Mouse (Mus musculus): ENCODE results near the gene Tst. TPM values are rescaled to one million over a fixed set of nuclear protein-coding genes. Genes with fewer than 3 reads are reported as not detected.

Tst gene
- polyA plus RNA-seq, 1 experiment = 16.8 TPM

DNA sequence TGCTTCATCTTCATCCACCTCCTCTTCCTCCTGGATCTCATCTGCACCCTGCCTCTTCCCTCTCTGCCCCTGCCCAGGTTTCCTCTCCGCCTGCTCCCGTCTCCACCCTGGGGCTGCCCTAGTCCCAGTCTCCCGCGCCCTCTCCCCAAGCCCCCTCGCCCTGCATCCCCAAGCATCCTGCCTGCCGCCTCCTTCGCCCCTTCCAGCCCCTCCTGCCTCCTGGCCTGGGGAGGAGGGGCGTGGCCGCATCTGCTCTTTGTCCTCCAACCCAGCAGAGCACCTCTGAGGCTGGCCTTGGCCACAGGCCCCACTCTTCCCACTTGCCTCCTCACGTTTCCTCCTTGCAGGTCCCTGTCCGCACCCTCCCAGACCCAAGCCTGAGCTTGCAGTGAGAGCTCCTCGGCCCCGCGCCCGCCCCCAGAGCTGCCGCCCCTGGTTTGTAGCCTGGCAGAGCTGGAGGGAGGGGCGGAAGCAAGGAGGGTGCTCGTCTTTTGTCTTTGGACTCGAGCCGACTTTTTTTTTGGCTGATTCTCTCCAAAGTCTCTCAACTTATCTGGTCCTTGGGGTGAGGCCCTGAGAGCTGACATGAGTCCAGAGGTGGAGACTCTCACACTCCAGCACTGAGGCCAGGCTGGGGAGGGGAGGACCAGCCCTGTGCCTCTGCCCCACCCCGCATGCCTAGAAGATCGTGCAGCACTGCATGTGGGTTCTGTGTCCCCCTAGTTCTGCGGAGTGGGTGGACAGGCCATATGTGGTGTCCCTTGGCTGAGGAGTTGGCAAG lies 31.7 kb upstream of the Tst start:
- Histone ChIP-seq H3K27ac (ENCODE audit: insufficient read depth, low read length) (peak overlapping the region; percentile 44; the same call in 1 of the 2 replicates), H3K27me3 (ENCODE audit: control insufficient read depth, insufficient read depth, low read length) (no peaks in the 10 kb centered on the region), H3K4me1 (ENCODE audit: control insufficient read depth, insufficient read depth, insufficient read length) (no peaks in the 10 kb centered on the region; the same call in 1 of the 2 replicates), H3K4me3 (ENCODE audit: extremely low read depth, insufficient read depth, insufficient read length) (no peak overlapping the region), H3K36me3 (ENCODE audit: control insufficient read depth, insufficient read depth, low read length) (no peaks in the 10 kb centered on the region)
- no peak for DNase-seq (ENCODE audit: low read depth in 1 of 2, low spot score in 2 of 2)
- WGBS = 74% methylated on average over 23 of the region's 23 CpGs
- TF ChIP-seq POLR2A (IDR thresholded peaks at IDR 0.05; ENCODE audit: low read depth, low read length) (no peak), CTCF (IDR thresholded peaks at IDR 0.05; ENCODE audit: extremely low read depth, insufficient read depth, insufficient read length, insufficient replicate concordance) (no peak)

DNA sequence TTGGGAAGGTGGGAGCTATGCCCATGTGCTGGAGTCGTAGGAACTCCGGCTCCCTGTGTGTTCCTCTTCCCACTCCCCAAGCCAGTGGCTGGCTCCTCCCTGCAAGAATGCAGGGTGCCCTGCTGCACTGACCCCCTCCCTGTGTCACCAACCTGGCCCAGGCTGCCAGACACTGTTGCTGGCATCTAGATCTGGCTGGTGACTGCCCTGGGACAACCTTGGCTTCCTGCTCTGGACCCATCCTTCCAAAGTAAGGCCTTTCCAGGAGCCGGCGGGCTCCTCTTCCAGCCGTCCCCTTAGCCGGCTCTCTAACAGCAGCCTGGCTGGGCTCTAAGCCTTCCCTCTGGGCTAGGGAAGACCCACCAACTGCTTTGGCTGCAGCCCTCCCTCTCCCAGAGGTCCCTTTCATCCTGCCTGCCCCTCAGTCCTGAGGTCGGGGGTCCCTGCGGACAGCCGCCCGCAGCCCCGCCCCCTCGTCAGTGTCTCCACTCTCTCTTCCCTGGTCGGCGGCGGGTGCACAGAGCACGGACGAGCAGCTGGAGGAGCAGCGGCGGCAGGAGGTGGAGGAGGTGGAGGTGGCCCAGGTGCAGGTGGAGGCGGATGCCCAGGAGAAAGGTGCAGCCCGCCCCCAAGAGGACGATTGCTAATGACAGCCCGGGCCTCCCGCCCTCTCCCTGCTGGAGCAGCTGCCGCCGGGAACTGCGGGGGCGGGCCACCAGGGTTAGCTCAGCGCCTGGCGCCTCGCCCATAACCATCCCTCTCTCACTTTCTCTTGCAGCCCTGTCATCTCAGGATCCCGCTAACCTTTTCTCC lies 30.9 kb upstream of the Tst start:
- TF ChIP-seq CTCF (IDR thresholded peaks at IDR 0.05; ENCODE audit: extremely low read depth, insufficient read depth, insufficient read length, insufficient replicate concordance) = no peak
- no peak for TF ChIP-seq POLR2A (IDR thresholded peaks at IDR 0.05; ENCODE audit: low read depth, low read length)
- Histone ChIP-seq H3K27me3 (ENCODE audit: control insufficient read depth, insufficient read depth, low read length) (no peaks in the 10 kb centered on the region), H3K27ac (ENCODE audit: insufficient read depth, low read length) (0 out of 2 replicates have a peak overlapping the region, but pooled peaks have one; percentile 16), H3K4me3 (ENCODE audit: extremely low read depth, insufficient read depth, insufficient read length) (no peak overlapping the region), H3K4me1 (ENCODE audit: control insufficient read depth, insufficient read depth, insufficient read length) (no peaks in the 10 kb centered on the region; the same call in 1 of the 2 replicates), H3K36me3 (ENCODE audit: control insufficient read depth, insufficient read depth, low read length) (no peaks in the 10 kb centered on the region)
- 54% methylated on average over 27 of the region's 32 CpGs for WGBS
- DNase-seq (ENCODE audit: low read depth in 1 of 2, low spot score in 2 of 2) = peak in 1 of 2 experiments; percentile 24

DNA sequence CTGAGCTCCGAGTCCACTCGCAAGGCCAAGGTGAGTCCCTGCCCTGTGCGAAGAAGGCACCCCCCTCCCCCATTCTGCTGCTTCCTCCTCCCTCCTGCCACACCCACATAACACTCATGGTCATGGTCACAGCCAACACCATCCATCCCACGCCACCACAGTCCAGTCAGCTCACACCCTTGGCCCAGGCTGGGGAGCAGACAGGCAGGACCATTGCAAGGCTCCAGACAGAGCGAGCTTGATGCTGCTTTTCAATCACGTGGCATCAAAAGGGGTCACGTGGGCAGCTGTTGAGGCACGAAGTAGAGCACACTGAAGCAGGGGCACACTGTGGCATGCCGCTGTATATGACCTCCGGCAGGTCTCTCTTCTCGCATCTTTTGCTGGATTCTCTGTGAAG lies 30.0 kb upstream of the Tst start:
- Histone ChIP-seq H3K4me3 (ENCODE audit: extremely low read depth, insufficient read depth, insufficient read length) (no peak overlapping the region), H3K36me3 (ENCODE audit: control insufficient read depth, insufficient read depth, low read length) (no peaks in the 10 kb centered on the region), H3K27ac (ENCODE audit: insufficient read depth, low read length) (no peak overlapping the region), H3K4me1 (ENCODE audit: control insufficient read depth, insufficient read depth, insufficient read length) (no peaks in the 10 kb centered on the region; the same call in 1 of the 2 replicates), H3K27me3 (ENCODE audit: control insufficient read depth, insufficient read depth, low read length) (no peaks in the 10 kb centered on the region)
- no peak for DNase-seq (ENCODE audit: low read depth in 1 of 2, low spot score in 2 of 2)
- WGBS = 87% methylated on average over 11 of the region's 11 CpGs
- TF ChIP-seq POLR2A (IDR thresholded peaks at IDR 0.05; ENCODE audit: low read depth, low read length) (no peak), CTCF (IDR thresholded peaks at IDR 0.05; ENCODE audit: extremely low read depth, insufficient read depth, insufficient read length, insufficient replicate concordance) (no peak)

DNA sequence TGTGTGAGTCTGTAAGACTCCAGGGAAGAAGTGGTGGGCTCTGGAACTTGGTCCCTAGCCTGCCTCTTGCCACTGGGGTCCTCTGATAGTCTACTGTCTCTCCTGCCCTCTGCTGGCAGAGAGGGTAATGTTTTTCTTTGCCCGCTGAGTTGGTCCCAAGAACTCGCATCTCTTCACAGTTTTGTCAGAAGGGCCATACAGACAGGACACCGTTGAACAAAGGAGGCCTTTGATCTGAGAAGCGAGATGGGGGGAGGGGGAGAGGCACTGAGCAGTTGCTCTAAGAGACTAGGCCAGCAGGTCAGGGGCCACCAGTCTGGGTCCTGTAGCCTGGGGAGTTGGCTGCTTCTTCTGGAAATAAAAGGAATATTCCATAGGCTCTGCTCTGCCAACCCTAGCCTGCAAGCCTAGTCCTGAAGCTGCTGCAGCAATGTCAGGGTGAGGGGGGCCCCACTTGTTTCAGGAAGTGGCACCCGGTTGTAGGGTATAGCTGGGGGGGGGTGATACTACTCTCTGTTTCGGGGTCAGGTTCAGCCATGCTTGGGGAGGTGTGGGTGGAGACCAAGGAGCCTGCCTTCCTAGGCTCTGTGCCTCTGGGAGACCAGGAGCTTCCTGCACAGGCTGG lies 29.3 kb upstream of the Tst start:
- no peak for DNase-seq (ENCODE audit: low read depth in 1 of 2, low spot score in 2 of 2)

DNA sequence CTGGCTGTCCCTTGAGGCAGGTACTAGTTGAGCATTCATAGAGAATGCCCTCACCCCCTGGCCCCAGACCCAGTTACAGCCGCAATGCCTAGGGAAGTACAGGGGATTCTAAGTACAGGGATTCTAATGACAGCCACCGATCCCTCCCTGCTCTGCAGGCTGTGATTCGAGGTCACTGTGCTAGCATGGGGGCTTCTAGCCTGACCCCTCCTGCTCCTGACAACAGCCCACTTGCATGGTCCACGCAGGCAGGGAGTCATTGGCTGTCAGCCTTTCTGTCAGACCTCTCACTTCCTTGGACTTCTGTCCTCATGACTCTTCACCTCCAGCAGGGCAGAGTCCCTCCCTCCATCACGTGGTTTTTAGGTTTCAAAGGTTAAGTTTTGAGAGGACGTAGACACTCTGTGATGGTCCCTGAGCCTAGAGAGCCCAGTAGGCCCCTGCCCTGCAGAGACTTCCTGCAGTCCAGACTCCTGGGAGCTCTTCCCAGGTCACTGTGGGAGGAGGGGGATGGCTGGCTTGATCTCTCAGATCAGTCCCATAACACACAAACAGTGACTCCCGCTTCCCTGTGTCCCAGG lies 25.9 kb upstream of the Tst start:
- DNase-seq (ENCODE audit: low read depth in 1 of 2, low spot score in 2 of 2) = no peak
- no peak overlapping the region for H3K27ac ChIP-seq (ENCODE audit: insufficient read depth, low read length)
- no peaks in the 10 kb centered on the region for H3K36me3 ChIP-seq (ENCODE audit: control insufficient read depth, insufficient read depth, low read length)
- no peaks in the 10 kb centered on the region; the same call in 1 of the 2 replicates for H3K4me1 ChIP-seq (ENCODE audit: control insufficient read depth, insufficient read depth, insufficient read length)
- peaks cover 5% of the 10 kb centered on the region; the same call in 1 of the 2 replicates for H3K27me3 ChIP-seq (ENCODE audit: control insufficient read depth, insufficient read depth, low read length)
- H3K4me3 ChIP-seq (ENCODE audit: extremely low read depth, insufficient read depth, insufficient read length) = no peak overlapping the region
- TF ChIP-seq CTCF (IDR thresholded peaks at IDR 0.05; ENCODE audit: extremely low read depth, insufficient read depth, insufficient read length, insufficient replicate concordance) = no peak
- TF ChIP-seq POLR2A (IDR thresholded peaks at IDR 0.05; ENCODE audit: low read depth, low read length) = no peak
- 83% methylated on average over 7 of the region's 7 CpGs for WGBS

More for the DNA sequence above, 29.3 kb upstream of the Tst start:
- TF ChIP-seq POLR2A (IDR thresholded peaks at IDR 0.05; ENCODE audit: low read depth, low read length) (no peak), CTCF (IDR thresholded peaks at IDR 0.05; ENCODE audit: extremely low read depth, insufficient read depth, insufficient read length, insufficient replicate concordance) (no peak)
- Histone ChIP-seq H3K4me1 (ENCODE audit: control insufficient read depth, insufficient read depth, insufficient read length) (no peaks in the 10 kb centered on the region; the same call in 1 of the 2 replicates), H3K4me3 (ENCODE audit: extremely low read depth, insufficient read depth, insufficient read length) (no peak overlapping the region), H3K27me3 (ENCODE audit: control insufficient read depth, insufficient read depth, low read length) (no peaks in the 10 kb centered on the region), H3K36me3 (ENCODE audit: control insufficient read depth, insufficient read depth, low read length) (no peaks in the 10 kb centered on the region), H3K27ac (ENCODE audit: insufficient read depth, low read length) (no peak overlapping the region)
- 29% methylated on average over 6 of the region's 6 CpGs for WGBS

DNA sequence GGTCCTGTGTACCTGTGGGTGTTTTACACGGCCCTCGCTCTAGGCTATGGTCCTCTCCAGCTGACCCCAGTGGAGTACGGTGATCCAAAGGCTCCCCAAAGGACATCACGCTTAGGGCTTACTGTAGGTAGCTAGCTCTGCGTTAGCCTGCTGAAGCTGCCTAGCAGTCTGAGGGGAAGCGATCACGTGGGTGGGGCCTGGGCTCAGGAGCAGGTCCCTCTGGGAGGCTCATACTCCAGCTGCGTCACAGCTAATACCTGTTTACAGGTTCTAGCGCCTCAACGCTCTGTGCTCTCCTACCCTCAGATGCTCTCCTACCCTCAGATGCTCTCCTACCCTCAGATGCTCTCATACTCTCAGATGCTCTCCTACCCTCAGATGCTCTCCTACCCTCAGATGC lies 25.2 kb upstream of the Tst start:
- no peak for DNase-seq (ENCODE audit: low read depth in 1 of 2, low spot score in 2 of 2)
- H3K27me3 ChIP-seq (ENCODE audit: control insufficient read depth, insufficient read depth, low read length) = peaks cover 5% of the 10 kb centered on the region; the same call in 1 of the 2 replicates
- WGBS = 89% methylated on average over 10 of the region's 10 CpGs
- H3K4me3 ChIP-seq (ENCODE audit: extremely low read depth, insufficient read depth, insufficient read length) = no peak overlapping the region
- TF ChIP-seq CTCF (IDR thresholded peaks at IDR 0.05; ENCODE audit: extremely low read depth, insufficient read depth, insufficient read length, insufficient replicate concordance) (no peak), POLR2A (IDR thresholded peaks at IDR 0.05; ENCODE audit: low read depth, low read length) (no peak)
- no peaks in the 10 kb centered on the region for H3K36me3 ChIP-seq (ENCODE audit: control insufficient read depth, insufficient read depth, low read length)
- H3K27ac ChIP-seq (ENCODE audit: insufficient read depth, low read length) = no peak overlapping the region
- H3K4me1 ChIP-seq (ENCODE audit: control insufficient read depth, insufficient read depth, insufficient read length) = no peaks in the 10 kb centered on the region; the same call in 1 of the 2 replicates
